Mouse (Mus musculus): ENCODE data around the gene B9d2. TPM values are rescaled to one million over a fixed set of nuclear protein-coding genes. Genes with fewer than 3 reads are reported as not detected.

B9d2 gene
- 4.1 and 5.5 TPM in 2 replicates for total RNA-seq (2012; rRNA removed)

GRCm38 (mm10) chr7:25680514-25681258 is at the start of gene B9d2:
Gene B9d2 (plus strand): TSS chr7:25680780.
- H3K9me3 ChIP-seq (ENCODE audit: control insufficient read depth, insufficient read depth, low read depth, low read length), result no peaks in the 10 kb centered on the region
- peaks cover 0 to 12% of the 10 kb centered on the region in 2 experiments; a peak in 1 of 4 replicates for H3K4me1 ChIP-seq (ENCODE audit: control insufficient read depth in 2 of 2, insufficient read depth in 2 of 2, low read length in 2 of 2, poor library complexity in 1 of 2)
- H3K27ac ChIP-seq (ENCODE audit: insufficient read depth, low read depth, low read length, poor library complexity, severe bottlenecking), result peak within 1 kb of the TSS; percentile 80
- no peaks in the 10 kb centered on the region for H3K36me3 ChIP-seq (ENCODE audit: control insufficient read depth, insufficient read depth, low read length, poor library complexity, severe bottlenecking)
- in situ Hi-C loops (cut with MboI; ENCODE audit: low sequenced_read_pairs in 2 of 2, unreplicated experiment in 2 of 2), result no loop called here
- peak; percentile 92 for DNase-seq (ENCODE audit: low read depth, low spot score)
- H3K4me3 ChIP-seq (ENCODE audit: insufficient read depth in 1 of 2, low read depth in 1 of 2, low read length in 2 of 2, poor library complexity in 1 of 2, severe bottlenecking in 1 of 2), result peak within 1 kb of the TSS; percentile 85 to 89
- TF ChIP-seq MAFK (IDR thresholded peaks at IDR 0.05; ENCODE audit: insufficient read depth, low read depth, low read length) (no peak), ZC3H11A (IDR thresholded peaks at IDR 0.05; ENCODE audit: borderline replicate concordance, low read depth, low read length) (no peak), HCFC1 (IDR thresholded peaks at IDR 0.05; ENCODE audit: borderline replicate concordance, insufficient read depth, low read length) (no peak), CHD2 (IDR thresholded peaks at IDR 0.05; ENCODE audit: low read depth, low read length) (no peak), ZNF384 (IDR thresholded peaks at IDR 0.05; ENCODE audit: low read depth, low read length) (no peak)
- H3K9ac ChIP-seq (ENCODE audit: insufficient read depth, low read depth, low read length, poor library complexity, severe bottlenecking), result peak within 1 kb of the TSS; percentile 83

GRCm38 (mm10) chr7:25632679-25633078 is 47.9 kb upstream of the B9d2 start:
- TF ChIP-seq ZC3H11A (IDR thresholded peaks at IDR 0.05; ENCODE audit: borderline replicate concordance, low read depth, low read length) (no peak), MAFK (IDR thresholded peaks at IDR 0.05; ENCODE audit: insufficient read depth, low read depth, low read length) (no peak), CHD2 (IDR thresholded peaks at IDR 0.05; ENCODE audit: low read depth, low read length) (no peak), ZNF384 (IDR thresholded peaks at IDR 0.05; ENCODE audit: low read depth, low read length) (no peak), HCFC1 (IDR thresholded peaks at IDR 0.05; ENCODE audit: borderline replicate concordance, insufficient read depth, low read length) (no peak)
- no peak for DNase-seq (ENCODE audit: low read depth, low spot score)
- in situ Hi-C loops (cut with MboI; ENCODE audit: low sequenced_read_pairs in 2 of 2, unreplicated experiment in 2 of 2), result no loop called here
- Histone ChIP-seq H3K9me3 (ENCODE audit: control insufficient read depth, insufficient read depth, low read depth, low read length) (no peaks in the 10 kb centered on the region), H3K4me1 (ENCODE audit: control insufficient read depth in 2 of 2, insufficient read depth in 2 of 2, low read length in 2 of 2, poor library complexity in 1 of 2) (peaks cover 0 to 6% of the 10 kb centered on the region in 2 experiments; a peak in 2 of 4 replicates), H3K9ac (ENCODE audit: insufficient read depth, low read depth, low read length, poor library complexity, severe bottlenecking) (no peak overlapping the region), H3K36me3 (ENCODE audit: control insufficient read depth, insufficient read depth, low read length, poor library complexity, severe bottlenecking) (peaks cover 29% of the 10 kb centered on the region), H3K4me3 (ENCODE audit: insufficient read depth in 1 of 2, low read depth in 1 of 2, low read length in 2 of 2, poor library complexity in 1 of 2, severe bottlenecking in 1 of 2) (no peak overlapping the region), H3K27ac (ENCODE audit: insufficient read depth, low read depth, low read length, poor library complexity, severe bottlenecking) (no peak overlapping the region)

GRCm38 (mm10) chr7:25636373-25636772 is 44.2 kb upstream of the B9d2 start:
- no peaks in the 10 kb centered on the region for H3K4me1 ChIP-seq (ENCODE audit: control insufficient read depth in 2 of 2, insufficient read depth in 2 of 2, low read length in 2 of 2, poor library complexity in 1 of 2)
- TF ChIP-seq CHD2 (IDR thresholded peaks at IDR 0.05; ENCODE audit: low read depth, low read length) (no peak), MAFK (IDR thresholded peaks at IDR 0.05; ENCODE audit: insufficient read depth, low read depth, low read length) (no peak), HCFC1 (IDR thresholded peaks at IDR 0.05; ENCODE audit: borderline replicate concordance, insufficient read depth, low read length) (no peak), ZNF384 (IDR thresholded peaks at IDR 0.05; ENCODE audit: low read depth, low read length) (no peak), ZC3H11A (IDR thresholded peaks at IDR 0.05; ENCODE audit: borderline replicate concordance, low read depth, low read length) (no peak)
- no peaks in the 10 kb centered on the region for H3K9me3 ChIP-seq (ENCODE audit: control insufficient read depth, insufficient read depth, low read depth, low read length)
- in situ Hi-C loops (cut with MboI; ENCODE audit: low sequenced_read_pairs in 2 of 2, unreplicated experiment in 2 of 2), result no loop called here
- no peak overlapping the region for H3K4me3 ChIP-seq (ENCODE audit: insufficient read depth in 1 of 2, low read depth in 1 of 2, low read length in 2 of 2, poor library complexity in 1 of 2, severe bottlenecking in 1 of 2)
- no peak overlapping the region for H3K27ac ChIP-seq (ENCODE audit: insufficient read depth, low read depth, low read length, poor library complexity, severe bottlenecking)
- DNase-seq (ENCODE audit: low read depth, low spot score), result no peak
- peaks cover 33% of the 10 kb centered on the region for H3K36me3 ChIP-seq (ENCODE audit: control insufficient read depth, insufficient read depth, low read length, poor library complexity, severe bottlenecking)
- H3K9ac ChIP-seq (ENCODE audit: insufficient read depth, low read depth, low read length, poor library complexity, severe bottlenecking), result no peak overlapping the region

- H3K4me1 ChIP-seq (ENCODE audit: control insufficient read depth in 2 of 2, insufficient read depth in 2 of 2, low read length in 2 of 2, poor library complexity in 1 of 2), result no peaks in the 10 kb centered on the region
- no peak overlapping the region for H3K27ac ChIP-seq (ENCODE audit: insufficient read depth, low read depth, low read length, poor library complexity, severe bottlenecking)
- no peak for DNase-seq (ENCODE audit: low read depth, low spot score)
- peaks cover 34% of the 10 kb centered on the region for H3K36me3 ChIP-seq (ENCODE audit: control insufficient read depth, insufficient read depth, low read length, poor library complexity, severe bottlenecking)
- no peak overlapping the region for H3K4me3 ChIP-seq (ENCODE audit: insufficient read depth in 1 of 2, low read depth in 1 of 2, low read length in 2 of 2, poor library complexity in 1 of 2, severe bottlenecking in 1 of 2)
- no peak overlapping the region for H3K9ac ChIP-seq (ENCODE audit: insufficient read depth, low read depth, low read length, poor library complexity, severe bottlenecking)
- in situ Hi-C loops (cut with MboI; ENCODE audit: low sequenced_read_pairs in 2 of 2, unreplicated experiment in 2 of 2), result no loop called here
- TF ChIP-seq ZC3H11A (IDR thresholded peaks at IDR 0.05; ENCODE audit: borderline replicate concordance, low read depth, low read length), result no peak
- TF ChIP-seq HCFC1 (IDR thresholded peaks at IDR 0.05; ENCODE audit: borderline replicate concordance, insufficient read depth, low read length), result no peak
- no peak for TF ChIP-seq ZNF384 (IDR thresholded peaks at IDR 0.05; ENCODE audit: low read depth, low read length)
- no peak for TF ChIP-seq MAFK (IDR thresholded peaks at IDR 0.05; ENCODE audit: insufficient read depth, low read depth, low read length)
- no peak for TF ChIP-seq CHD2 (IDR thresholded peaks at IDR 0.05; ENCODE audit: low read depth, low read length)
- no peaks in the 10 kb centered on the region for H3K9me3 ChIP-seq (ENCODE audit: control insufficient read depth, insufficient read depth, low read depth, low read length)
Observed at GRCm38 (mm10) chr7:25637099-25637498, 43.5 kb upstream of the B9d2 start.
